Mouse (Mus musculus) megakaryocyte, embryonic 14.5 days (primary cell): ENCODE results near the gene Uhrf1bp1.

Experiments used
- FLI1 ChIP-seq: IDR thresholded peaks from 2 replicates; pipeline ENCODE4 v1.6.1; 2012; ENCODE audit warnings: low read length, inconsistent platforms, mixed read lengths
- GATA1 ChIP-seq: IDR thresholded peaks from 3 replicates; pipeline ENCODE4 v1.6.1; 2012; ENCODE audit warnings: mixed read lengths, low read length, inconsistent platforms, borderline replicate concordance

DNA sequence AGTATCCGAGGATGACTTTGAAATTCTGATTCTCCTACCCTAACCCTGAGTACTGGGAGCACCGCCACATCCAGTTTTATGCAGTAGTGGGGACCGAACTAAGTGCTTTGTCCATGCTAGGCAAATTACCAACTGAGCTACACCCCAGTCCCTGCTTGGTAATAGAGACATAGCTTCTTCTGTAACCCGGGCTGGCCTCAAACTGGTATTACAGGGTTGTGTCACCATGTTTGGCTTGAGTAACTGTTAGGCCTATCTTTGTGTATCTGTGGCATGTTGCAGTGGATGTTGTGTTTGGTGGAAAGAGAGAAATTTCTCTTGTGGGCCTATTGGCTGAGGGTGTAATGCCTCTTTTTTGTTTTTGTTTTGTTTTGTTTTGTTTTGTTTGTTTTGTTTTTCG is 74.0 kb downstream of the Uhrf1bp1 start:
- TF ChIP-seq GATA1 (no peak), FLI1 (no peak)
